Mouse (Mus musculus) 416B (cell line): ENCODE measurements at regions not wholly inside any gene's neighbourhood (a gene's known extent, or its start where the extent isn't known, plus 50 kb on each side); places are given as distances from the start of the nearest gene placed in this dataset.

ENCODE experiments used
- DNase-seq: peaks from one replicate; pipeline ENCODE4 v3.0.0; 2011; ENCODE audit warnings: low read depth

DNA sequence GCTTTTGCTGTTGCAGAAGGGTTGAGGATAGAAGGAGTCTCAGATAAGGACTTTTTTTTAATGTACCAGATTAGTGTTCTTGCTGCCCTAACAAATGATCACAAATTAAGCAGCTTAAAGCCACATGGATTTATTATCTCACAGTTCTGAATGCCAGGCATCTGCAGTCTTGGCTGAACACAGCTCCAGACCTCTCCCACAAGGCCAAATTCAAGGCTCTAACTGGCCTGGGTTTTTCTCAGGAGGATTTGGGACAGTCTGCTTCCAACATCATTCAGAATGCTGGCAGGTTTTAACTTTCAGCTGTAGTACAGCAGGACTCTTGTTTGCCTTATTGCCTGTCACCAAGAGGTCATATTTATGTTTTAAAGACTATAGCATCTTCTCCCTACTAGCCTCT, 329.7 kb upstream of the Chrm2 start:
- no peak for DNase-seq

- no peak for DNase-seq
Measured at GRCm38 (mm10) chr6:36060411-36060810, 327.5 kb upstream of the Chrm2 start.

- DNase-seq, result no peak
Measured at GRCm38 (mm10) chr6:36064919-36065318, 323.0 kb upstream of the Chrm2 start.

GRCm38 (mm10) chr6:36068690-36069089, 319.2 kb upstream of the Chrm2 start:
- no peak for DNase-seq

DNA sequence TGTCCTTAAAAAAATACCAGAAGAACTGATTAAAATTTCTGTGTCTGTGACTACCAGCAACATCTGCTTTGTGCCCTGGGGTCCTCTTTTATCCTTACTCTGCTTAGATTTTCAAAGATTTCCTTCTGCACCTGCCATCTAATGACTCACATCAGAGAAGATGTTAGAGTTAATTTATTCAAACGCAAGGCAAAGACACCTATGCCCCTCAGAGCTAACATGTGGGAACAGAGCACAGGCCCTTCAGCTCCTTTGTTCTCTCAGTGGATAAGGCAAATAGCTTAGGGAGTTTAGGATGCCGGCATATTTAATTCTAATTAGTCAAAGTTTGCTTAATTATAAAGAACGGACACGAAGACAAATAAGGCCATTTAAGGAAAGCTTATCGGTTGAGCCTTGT, 308.3 kb upstream of the Chrm2 start:
- no peak for DNase-seq

DNA sequence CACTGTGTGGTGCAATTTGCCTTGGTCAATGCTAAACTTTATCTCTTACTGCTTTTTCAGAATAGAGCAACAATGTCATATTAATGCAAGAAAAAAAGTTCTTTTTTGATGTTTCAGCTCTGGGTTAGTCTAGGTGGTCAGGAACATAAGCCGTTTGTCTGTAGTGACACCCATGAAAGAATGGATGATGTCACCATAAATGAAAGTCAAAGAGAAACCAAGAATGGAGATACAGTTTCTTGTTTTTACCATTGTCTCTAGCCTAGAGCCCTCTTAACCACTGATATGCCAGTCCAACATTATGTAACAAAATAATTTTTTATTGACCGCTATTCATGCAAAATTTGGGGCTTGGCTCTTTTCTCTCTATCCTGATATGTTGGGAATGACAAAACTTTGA, 294.3 kb upstream of the Chrm2 start:
- no peak for DNase-seq

DNA sequence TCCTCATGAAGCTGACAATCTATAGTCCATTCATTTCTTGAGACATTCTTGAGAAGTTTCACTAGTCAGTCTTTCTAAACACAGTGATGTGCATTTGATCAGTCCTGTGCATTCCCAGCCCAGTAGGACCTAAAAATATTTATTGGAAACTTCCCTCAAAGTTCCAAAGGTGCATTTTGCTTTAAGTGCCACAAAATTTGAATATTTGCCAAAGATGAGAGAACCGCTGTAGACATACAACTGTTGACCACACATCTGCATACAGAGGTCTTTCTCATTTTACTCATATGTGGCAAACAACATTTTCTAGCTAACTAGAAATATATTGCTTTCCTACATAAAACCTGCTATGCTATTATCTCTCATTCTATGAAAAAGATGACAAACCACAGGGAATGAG, 293.8 kb upstream of the Chrm2 start:
- DNase-seq, result no peak

- no peak for DNase-seq
Measured at GRCm38 (mm10) chr6:36097391-36097790, 290.5 kb upstream of the Chrm2 start.

DNA sequence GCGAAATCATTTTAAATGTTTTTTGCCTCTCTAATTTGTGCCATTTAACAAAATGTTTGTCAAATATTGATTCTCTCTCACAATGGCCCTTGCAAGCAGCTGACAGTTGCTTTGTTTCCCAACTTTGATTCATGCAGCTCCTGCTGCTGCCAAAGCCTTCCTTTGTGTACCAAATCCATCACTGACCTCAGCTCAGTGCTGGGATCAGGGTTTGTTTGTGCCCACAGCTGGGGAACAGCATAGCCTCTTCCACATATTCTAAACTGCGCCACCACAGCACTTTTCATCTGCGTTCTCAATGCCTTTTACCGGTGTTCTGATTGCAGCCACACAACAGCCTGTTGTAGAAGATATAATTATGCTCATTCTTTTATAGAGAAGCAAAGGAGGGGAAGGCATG, 289.7 kb upstream of the Chrm2 start:
- DNase-seq, result no peak

- DNase-seq, result no peak
Measured at GRCm38 (mm10) chr6:36108830-36109229, 279.1 kb upstream of the Chrm2 start.

- peak; percentile 23 for DNase-seq
Measured at GRCm38 (mm10) chr6:36137223-36137622, 250.7 kb upstream of the Chrm2 start.

DNA sequence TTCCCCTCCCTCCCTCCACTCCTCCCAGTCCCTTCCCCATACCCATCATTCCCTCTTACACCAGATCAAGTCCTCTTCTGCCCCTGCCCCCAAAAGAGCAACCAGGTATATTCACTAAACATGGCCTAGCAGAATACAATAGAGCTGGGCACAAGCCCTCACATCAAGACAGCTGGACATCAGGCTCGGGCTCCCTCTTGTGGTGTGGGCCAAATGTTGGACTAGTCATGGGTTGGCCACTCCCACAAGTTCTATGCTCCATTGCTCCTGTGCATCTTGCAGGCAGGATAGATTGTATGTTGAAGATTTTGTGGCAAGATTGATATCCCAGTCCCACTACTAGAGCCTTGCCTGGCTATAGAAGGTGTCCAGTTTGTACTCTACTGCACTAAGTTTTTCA, 240.6 kb upstream of the Chrm2 start:
- DNase-seq, result peak; percentile 2

- DNase-seq, result no peak
Measured at GRCm38 (mm10) chr6:36174514-36174913, 213.4 kb upstream of the Chrm2 start.

- DNase-seq, result no peak
Measured at GRCm38 (mm10) chr6:36175112-36175511, 212.8 kb upstream of the Chrm2 start.

GRCm38 (mm10) chr6:36179895-36180294, 208.0 kb upstream of the Chrm2 start:
- DNase-seq, result no peak

DNA sequence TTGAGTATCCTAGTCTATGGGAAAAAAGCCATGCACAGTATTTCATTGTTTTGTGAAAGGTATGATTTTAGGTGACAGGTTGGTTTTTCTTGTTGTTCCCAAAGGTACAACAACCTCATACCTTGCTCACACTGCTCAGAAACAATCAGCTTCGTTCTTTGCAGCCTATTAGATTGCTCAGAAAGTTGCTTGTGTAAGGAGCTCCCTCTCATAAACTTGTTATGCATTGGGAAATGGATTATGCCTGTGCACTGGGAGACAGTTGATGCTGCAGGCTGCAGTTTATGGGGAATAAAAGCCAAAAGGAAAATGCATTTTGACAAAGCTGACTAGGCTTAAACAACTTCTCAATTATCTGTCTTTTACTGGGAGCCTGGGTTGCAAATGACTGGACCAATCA, 205.2 kb upstream of the Chrm2 start:
- DNase-seq, result no peak

- no peak for DNase-seq
Measured at GRCm38 (mm10) chr6:36206666-36207065, 181.2 kb upstream of the Chrm2 start.

- DNase-seq, result no peak
Measured at GRCm38 (mm10) chr6:36221308-36221707, 166.6 kb upstream of the Chrm2 start.

GRCm38 (mm10) chr6:36234438-36234837, 153.4 kb upstream of the Chrm2 start:
- DNase-seq, result no peak

- DNase-seq, result no peak
Measured at GRCm38 (mm10) chr6:36247027-36247426, 140.9 kb upstream of the Chrm2 start.

DNA sequence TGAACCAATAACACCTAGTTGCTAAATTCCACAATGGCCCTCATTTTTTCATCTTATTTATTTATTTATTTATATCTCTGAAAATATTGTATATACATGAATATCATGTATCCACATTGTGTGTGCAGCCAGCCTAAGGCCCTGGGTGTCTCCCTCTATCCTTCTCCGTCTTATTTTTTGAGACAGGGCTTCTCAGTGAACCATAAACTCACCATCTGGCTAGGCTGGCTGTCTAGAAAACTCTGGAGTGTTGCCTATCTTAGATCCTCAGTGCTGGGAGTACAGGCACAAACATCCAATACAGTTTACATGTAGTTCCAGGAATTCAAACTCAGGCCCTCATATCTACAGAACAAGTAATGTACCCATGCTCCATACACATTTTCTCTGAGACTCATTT, 139.7 kb upstream of the Chrm2 start:
- DNase-seq, result no peak

- DNase-seq, result peak; percentile 46
Measured at GRCm38 (mm10) chr6:36249047-36249446, 138.8 kb upstream of the Chrm2 start.

DNA sequence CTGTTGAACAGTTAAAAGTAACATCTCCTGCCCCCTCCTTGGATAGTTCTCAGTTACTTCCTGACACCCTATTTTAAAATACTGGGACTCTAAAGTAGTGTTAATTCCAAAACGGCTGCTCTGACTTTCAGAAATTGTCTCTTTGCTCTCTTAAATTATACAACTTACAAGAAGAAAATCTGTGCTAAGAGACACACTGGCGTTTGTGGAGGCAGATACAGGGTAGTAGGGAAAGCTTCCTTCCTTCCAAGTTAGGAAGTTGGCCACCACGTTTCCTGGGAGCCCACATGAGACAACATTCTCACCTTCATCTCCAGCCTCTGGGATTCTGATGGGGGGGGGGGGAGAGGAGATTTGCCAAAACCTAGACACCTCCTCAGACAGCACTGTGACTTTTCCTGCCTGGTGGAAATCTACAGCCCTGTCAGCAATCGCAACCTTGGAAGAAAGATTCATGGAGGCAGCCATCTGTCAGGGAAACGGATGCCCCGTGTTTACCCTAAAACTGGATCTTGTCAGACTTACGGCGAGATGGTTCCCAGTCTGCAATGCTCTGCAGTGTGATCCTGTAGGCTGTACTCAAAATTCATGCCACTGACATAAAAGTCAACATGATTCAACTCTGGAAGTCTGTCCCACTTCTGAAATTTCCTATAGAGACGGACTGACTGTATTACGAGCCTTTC, 121.0 kb upstream of the Chrm2 start:
- no peak for DNase-seq

GRCm38 (mm10) chr6:36286664-36287063, 101.2 kb upstream of the Chrm2 start:
- no peak for DNase-seq

- no peak for DNase-seq
Measured at GRCm38 (mm10) chr6:36313586-36313985, 74.3 kb upstream of the Chrm2 start.
